Comparison of ENCODE assay signal across 18 mouse cellular contexts in genomic region chr15:96602043-96602442, GRCm38 (mm10). TPM values are rescaled to one million over a fixed set of nuclear protein-coding genes. Genes with fewer than 3 reads are reported as not detected.
DNase-seq lines count a peak whose midpoint lies in the region; ATAC-seq and TF ChIP-seq lines count a peak whose summit lies in the region.
"Had no signal": no experiment of that assay in that cellular context is flagged by ENCODE, and none has a peak within 500 bp of the region (broad histone marks: within the 10 kb centered on the region; RNA-seq: fewer than 3 reads in every experiment).

No protein-coding gene starts in this region.

- intact Hi-C loops in heart, postnatal 10 days (cut with DNase I), result loop anchor here (5.0 kb wide), 1 partner anchor 40 kb away; the partner anchor contains the start of gene Slc38a1

- peak; percentile 77 for DNase-seq in heart, adult 11 months
- no peak for DNase-seq in heart, postnatal 10 days
- DNase-seq in limb, embryonic 10.5 days (ENCODE audit: low spot score), result no peak
- DNase-seq in brain, adult 2 months (ENCODE audit: low read depth, low spot score), result peak; percentile 36
- no peak for DNase-seq in hindbrain, postnatal 0 days (ENCODE audit: low spot score)
- no peak for DNase-seq in embryo, embryonic 11 days
- DNase-seq in layer of hippocampus, postnatal 10 days (ENCODE audit: low spot score in 2 of 2), result no peak
- DNase-seq: adrenal gland, adult 8-10 months; cerebellum, postnatal 10 days; gastrocnemius, postnatal 10 days; heart, postnatal 36 days; kidney, adult 2 months; kidney, postnatal 4 days; lung, adult 18-20 months; right cerebral cortex, adult 18-20 months had no signal

- H3K27me3 ChIP-seq in limb, embryonic 12.5 days, result no peaks in the 10 kb centered on the region
- no peaks in the 10 kb centered on the region for H3K27me3 ChIP-seq in limb, embryonic 10.5 days (ENCODE audit: low read depth, poor library complexity, severe bottlenecking)
- no peaks in the 10 kb centered on the region for H3K27me3 ChIP-seq in hindbrain, postnatal 0 days (ENCODE audit: insufficient read depth, low read length)
- H3K27me3 ChIP-seq: embryonic facial prominence, embryonic 12.5 days had no signal

- peaks cover 9% of the 10 kb centered on the region; the same call in 1 of the 2 replicates for H3K4me1 ChIP-seq in limb, embryonic 12.5 days (replicated peaks)
- peaks cover 11% of the 10 kb centered on the region for H3K4me1 ChIP-seq in limb, embryonic 10.5 days
- H3K4me1 ChIP-seq in hindbrain, postnatal 0 days (ENCODE audit: insufficient read depth, low read length), result peaks cover 7% of the 10 kb centered on the region; the same call in 1 of the 2 replicates

- no peak overlapping the region for H3K9ac ChIP-seq in limb, embryonic 12.5 days (replicated peaks)
- H3K9ac ChIP-seq in hindbrain, postnatal 0 days (replicated peaks; ENCODE audit: low read length), result no peak overlapping the region
- H3K9ac ChIP-seq: embryonic facial prominence, embryonic 12.5 days had no signal

- peaks cover 80% of the 10 kb centered on the region for H3K36me3 ChIP-seq in limb, embryonic 12.5 days
- H3K36me3 ChIP-seq in limb, embryonic 10.5 days, result peaks cover 96% of the 10 kb centered on the region
- peaks cover 3% of the 10 kb centered on the region; the same call in 1 of the 2 replicates for H3K36me3 ChIP-seq in hindbrain, postnatal 0 days (ENCODE audit: insufficient read depth, low read length)
- H3K36me3 ChIP-seq: G1E had no signal

- WGBS in limb, embryonic 12.5 days, result 87% methylated on average over 16 of the region's 16 CpGs
- WGBS in limb, embryonic 10.5 days, result 96% methylated on average over 16 of the region's 16 CpGs
- 58% methylated on average over 16 of the region's 16 CpGs for WGBS in hindbrain, postnatal 0 days

- H3K4me2 ChIP-seq in limb, embryonic 12.5 days, result no peak overlapping the region
- no peak overlapping the region for H3K4me2 ChIP-seq in hindbrain, postnatal 0 days (ENCODE audit: low read depth, low read length)
- H3K4me2 ChIP-seq: embryonic facial prominence, embryonic 12.5 days had no signal

- no peaks in the 10 kb centered on the region for H3K9me3 ChIP-seq in limb, embryonic 12.5 days
- H3K9me3 ChIP-seq in limb, embryonic 10.5 days (replicated peaks), result no peaks in the 10 kb centered on the region
- no peaks in the 10 kb centered on the region for H3K9me3 ChIP-seq in hindbrain, postnatal 0 days (ENCODE audit: low read length)
- H3K9me3 ChIP-seq: embryonic facial prominence, embryonic 12.5 days had no signal

- H3K27ac ChIP-seq in limb, embryonic 12.5 days, result peak overlapping the region; percentile 66
- H3K27ac ChIP-seq in limb, embryonic 10.5 days, result no peak overlapping the region
- H3K27ac ChIP-seq in hindbrain, postnatal 0 days, result peak overlapping the region; percentile 68; the same call in 1 of the 2 replicates
- H3K27ac ChIP-seq: embryonic facial prominence, embryonic 12.5 days had no signal

- no peak overlapping the region for H3K4me3 ChIP-seq in limb, embryonic 12.5 days (replicated peaks)
- no peak overlapping the region for H3K4me3 ChIP-seq in limb, embryonic 10.5 days
- no peak overlapping the region for H3K4me3 ChIP-seq in hindbrain, postnatal 0 days (ENCODE audit: low read length)
- H3K4me3 ChIP-seq: embryonic facial prominence, embryonic 12.5 days had no signal

- ATAC-seq in limb, embryonic 12.5 days (ENCODE audit: insufficient number of reproducible peaks, insufficient read depth, low FRiP score, low TSS enrichment, low read depth), result no peak
- no peak for ATAC-seq in hindbrain, postnatal 0 days

- no peak for TF ChIP-seq CTCF in hindbrain, postnatal 0 days (IDR thresholded peaks at IDR 0.05; ENCODE audit: low read depth)

RNA-seq across cellular contexts. Expression of gene Slc38a1, which starts 40.7 kb away (rescaled TPM):
- total RNA-seq in heart, postnatal 10 days (2021), result 10 to 100 TPM; 51.6 to 60.4 TPM
- 121 and 152 TPM in 2 replicates for polyA plus RNA-seq in limb, embryonic 12.5 days (2016; fragmentation: Nextera tagmentation; extraction: Ambion mirVana)
- 141 and 149 TPM in 2 replicates for polyA plus RNA-seq in limb, embryonic 10.5 days (2016; fragmentation: Nextera tagmentation; extraction: Ambion mirVana)
- 82.6 and 89.1 TPM in 2 replicates for total RNA-seq in hindbrain, postnatal 0 days (2014; rRNA removed)
- polyA plus RNA-seq in hindbrain, postnatal 0 days (2015; fragmentation: Nextera tagmentation; extraction: Ambion mirVana), result 109 and 115 TPM in 2 replicates
- 10 to 100 TPM; 76.7 to 78.8 TPM for total RNA-seq in layer of hippocampus, postnatal 10 days (2021)
- polyA plus RNA-seq: G1E had no signal

Comparison
In these comparisons a context has a peak if more than half of its experiments do, and no peak if none do; other contexts are left out.
1. DNase-seq: peak in heart, adult 11 months (single experiment) and brain, adult 2 months (single experiment); none in heart, postnatal 10 days (0 of 2), limb, embryonic 10.5 days (single experiment), hindbrain, postnatal 0 days (single experiment), embryo, embryonic 11 days (single experiment) and layer of hippocampus, postnatal 10 days (0 of 2).